Mouse (Mus musculus): ENCODE results near the gene Rasa4.
"Not testable (repeated sequence)": the region's sequence is repeated elsewhere in the genome, so short reads cannot be mapped to it uniquely, and the experiment has no call there.

Rasa4 gene

DNA sequence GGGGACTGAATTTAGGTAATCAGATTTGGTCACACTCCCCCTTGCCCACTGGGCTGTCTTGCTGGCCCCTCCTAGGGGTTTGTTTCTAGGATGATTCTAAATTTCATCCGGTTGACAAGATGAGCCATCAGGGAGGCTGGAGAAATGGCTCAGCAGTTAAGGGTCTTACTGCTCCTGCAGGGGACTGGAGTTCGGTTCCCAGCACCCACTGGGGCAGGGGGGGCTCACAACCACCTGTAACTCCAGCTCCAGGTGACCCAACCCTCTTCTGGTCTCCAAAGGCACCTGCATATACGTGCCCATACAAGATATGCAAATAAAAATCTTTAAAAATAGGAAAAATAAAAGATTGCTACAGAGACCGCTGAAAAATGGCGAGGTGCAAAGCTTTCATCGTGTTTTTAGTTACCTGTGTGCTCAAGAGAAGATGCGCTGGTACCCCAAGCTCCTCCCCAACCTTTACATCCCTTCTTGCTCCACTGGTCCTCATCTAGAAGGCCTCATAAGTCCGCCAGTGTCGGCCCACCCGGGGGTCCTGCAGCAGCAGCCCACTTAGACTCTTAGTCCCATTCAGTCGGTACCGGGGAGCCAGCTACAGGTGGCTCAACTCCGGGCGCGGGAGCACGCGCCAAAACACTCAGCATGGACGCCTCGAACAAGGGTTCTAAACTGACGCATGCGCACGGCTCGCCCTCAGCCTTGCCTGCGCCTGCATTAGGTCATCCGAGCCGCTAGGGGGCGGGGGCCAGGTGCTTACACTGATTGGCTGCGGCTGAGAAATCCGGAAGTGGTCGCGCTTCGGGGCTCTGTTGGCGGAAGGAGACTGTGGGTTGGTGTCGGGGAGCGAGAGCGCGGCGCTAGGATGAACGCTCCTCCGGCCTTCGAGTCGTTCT is 32.4 kb downstream of the Rasa4 start, which contains the start of gene Polr2j:
Gene Polr2j (plus strand): TSS at position 741 of the 893 bp plus-strand sequence.
- DNase-seq, result peak; percentile 97

DNA sequence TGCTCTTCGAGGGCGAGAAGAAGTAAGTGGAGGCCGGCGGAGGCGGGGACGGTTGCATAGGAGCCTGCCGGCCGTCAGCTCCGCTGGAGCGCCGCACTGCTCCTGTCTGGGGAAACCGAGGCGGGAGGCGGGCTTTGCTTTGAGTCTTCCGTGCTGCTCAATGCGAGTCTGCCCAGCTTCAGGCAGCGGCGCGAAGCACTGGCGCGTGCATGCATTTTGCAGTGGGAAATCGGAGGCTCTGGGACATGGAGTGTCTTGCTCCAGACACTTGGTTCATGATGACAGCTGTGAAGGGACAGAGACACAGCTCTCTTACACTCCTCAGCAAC is 33.0 kb downstream of the Rasa4 start:
- DNase-seq, result no peak

DNA sequence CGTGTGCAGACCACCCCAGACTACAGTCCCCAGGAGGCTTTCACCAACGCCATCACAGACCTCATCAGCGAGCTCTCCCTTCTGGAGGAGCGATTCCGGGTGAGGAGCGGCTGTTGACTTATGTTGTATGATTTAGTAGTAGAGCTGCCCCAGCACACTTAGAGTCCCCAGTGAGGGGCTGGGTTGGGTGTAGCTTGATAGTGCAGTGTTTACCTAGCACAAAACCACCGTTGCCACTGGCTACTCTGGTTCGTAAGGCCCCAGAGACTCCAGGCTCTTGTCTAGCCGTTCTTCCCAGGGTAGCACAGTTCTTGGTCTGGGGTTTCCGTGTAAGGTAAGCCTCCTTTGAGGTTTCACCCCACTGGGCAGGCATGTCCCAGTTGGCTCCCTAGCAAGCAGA is 38.4 kb downstream of the Rasa4 start:
- no peak for DNase-seq

DNA sequence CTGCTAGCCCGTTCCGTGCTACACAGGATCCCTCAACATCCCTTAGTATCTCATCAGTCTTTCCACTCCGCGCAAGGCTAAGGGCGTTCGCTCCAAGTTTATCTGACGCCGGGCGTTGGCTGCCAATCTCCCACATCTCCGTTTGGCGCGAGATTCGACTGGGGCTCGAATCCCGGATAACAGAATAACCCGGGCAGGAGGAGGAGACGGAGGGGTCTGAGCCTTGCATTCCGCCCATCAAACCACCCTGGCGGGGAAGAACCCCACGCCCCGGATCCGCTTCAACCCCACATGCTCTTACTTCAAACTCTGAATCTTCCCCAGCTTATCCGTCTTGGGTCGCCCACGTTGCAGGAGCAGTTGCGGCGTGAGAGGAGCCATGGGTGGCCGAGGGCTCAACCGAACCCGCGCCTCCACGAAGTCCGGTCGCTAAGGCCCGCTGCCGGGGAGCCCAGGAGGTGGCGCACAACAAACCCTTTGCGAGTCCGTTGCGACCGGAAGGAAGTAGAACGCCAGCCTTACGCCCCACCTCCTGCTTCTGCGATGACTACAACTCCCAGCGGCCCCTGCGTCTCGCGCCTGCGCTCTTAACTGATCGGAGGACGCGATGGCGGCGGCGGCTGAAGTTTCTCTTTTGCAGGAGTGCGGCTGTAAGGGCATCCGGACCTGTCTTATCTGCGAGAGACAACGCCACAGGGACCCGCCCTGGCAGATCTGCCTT is 52.0 kb downstream of the Rasa4 start, which contains the start of the genes Lrwd1 and Alkbh4:
Gene Lrwd1 (minus strand): TSS at position 504 of the 721 bp plus-strand sequence.
Gene Alkbh4 (plus strand): TSS at position 576 of the 721 bp plus-strand sequence.
- peak; percentile 98 for DNase-seq

DNA sequence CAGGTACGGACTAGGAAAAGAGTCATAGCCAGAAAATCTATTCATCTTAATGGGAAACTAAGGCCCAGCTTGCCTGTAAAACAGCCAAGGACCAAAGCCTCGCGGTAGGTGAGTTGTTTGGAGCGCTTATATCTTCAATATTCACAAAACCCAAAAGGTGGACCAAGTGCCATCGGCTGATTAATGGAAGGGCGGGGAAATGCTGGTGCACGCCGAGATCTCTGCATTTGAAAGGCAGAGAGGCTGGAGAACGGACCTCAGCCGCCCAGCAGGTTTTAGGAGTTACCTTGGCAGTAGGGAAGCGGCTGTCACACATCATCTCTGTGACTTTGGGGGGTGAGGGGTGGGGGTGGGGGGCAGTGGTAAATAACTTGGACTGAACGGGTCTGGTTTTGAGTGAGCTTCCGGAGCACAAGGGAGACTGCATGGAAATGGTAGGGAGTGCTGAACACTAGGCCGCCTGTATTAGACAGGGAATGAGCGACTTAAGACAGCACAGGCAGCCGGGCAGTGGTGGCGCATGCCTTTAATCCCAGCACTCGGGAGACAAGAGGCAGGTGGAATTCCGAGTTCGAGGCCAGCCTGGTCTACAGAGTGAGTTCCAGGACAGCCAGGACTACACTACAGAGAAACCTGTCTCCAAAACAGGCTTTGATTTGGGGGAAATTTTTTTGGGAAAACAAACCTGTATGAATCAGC is 52.7 kb downstream of the Rasa4 start:
- DNase-seq, result no peak

DNA sequence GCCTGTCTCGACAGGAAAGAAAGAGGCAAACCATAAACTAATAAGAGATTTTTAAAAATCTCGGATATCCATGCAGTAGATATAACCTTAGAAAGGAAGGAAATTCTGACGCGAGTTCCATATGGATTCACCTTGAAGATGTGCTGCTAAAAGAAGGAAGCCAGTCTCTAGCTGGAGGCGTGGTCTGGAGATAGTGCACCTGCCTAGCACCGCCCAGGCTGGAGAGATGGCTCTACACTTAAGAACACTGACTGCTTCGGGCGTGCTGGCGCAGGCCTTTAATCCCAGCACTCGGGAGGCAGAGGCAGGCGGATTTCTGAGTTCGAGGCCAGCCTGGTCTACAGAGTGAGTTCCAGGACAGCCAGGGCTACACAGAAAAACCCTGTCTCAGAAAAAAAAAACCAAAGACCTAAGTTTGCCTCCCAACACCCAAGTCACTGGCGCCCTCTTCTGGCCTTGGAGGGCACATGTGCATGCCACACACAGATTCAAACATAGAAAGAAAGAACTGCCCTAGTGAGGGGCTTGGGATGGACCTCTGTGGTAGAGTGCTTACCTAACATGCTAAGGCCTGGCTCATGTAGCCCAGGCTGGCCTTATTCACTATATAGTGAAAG is 54.0 kb downstream of the Rasa4 start:
- peak; percentile 74 for DNase-seq

DNA sequence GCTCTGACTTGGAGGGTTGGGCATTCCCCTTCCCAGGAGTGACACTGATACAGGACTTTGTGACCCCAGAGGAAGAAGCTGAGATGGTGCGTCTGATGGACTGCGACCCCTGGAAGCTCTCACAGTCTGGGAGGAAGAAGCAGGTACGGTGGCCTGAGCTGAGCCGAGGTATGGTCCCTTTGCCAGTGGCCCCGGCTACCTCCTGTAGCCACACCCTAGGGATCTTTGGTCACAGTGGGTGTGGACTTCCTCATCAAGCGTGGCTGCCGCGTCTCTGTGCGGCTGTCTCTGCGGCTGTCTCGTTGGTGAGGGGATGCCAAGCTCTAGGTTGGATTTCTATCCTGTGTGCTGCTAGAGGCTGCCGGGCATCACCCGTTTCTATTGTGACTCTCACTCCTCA is 55.7 kb downstream of the Rasa4 start:
- no peak for DNase-seq

DNA sequence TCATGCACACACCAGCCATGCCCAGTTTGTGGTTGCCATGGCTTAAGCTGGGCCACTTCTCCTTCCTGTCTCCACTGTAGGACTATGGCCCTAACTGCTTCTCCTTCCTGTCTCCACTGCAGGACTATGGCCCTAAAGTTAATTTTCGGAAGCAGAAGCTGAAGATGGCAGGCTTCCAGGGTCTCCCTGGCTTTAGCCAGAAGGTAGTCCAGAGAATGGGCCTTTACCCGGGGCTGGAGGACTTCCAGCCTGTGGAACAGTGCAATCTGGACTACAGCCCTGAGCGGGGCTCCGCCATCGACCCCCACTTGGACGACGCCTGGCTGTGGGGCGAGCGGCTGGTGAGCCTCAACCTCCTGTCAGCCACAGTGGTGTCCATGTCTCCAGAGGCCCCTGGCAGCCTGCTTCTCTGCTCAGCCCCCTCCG is 56.4 kb downstream of the Rasa4 start:
- no peak for DNase-seq

DNA sequence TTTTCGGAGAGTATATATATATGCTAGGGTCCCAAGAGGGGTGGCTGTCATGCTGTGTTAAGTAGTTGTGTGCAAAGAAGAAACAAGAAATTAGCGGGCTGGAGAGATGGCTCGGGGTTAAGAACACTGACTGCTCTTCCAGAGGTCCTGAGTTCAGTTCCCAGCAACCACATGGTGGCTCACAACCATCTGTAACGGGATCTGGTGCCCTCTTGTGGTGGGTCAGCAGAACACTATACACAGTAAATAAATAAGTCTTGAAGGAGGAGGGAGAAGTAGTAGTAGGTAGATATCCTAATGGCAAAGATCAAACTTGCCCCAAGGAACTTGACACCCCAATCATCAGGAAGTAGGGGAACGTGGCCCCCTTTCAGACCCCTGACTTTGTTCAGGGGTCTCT is 59.0 kb downstream of the Rasa4 start:
- DNase-seq, result no peak

DNA sequence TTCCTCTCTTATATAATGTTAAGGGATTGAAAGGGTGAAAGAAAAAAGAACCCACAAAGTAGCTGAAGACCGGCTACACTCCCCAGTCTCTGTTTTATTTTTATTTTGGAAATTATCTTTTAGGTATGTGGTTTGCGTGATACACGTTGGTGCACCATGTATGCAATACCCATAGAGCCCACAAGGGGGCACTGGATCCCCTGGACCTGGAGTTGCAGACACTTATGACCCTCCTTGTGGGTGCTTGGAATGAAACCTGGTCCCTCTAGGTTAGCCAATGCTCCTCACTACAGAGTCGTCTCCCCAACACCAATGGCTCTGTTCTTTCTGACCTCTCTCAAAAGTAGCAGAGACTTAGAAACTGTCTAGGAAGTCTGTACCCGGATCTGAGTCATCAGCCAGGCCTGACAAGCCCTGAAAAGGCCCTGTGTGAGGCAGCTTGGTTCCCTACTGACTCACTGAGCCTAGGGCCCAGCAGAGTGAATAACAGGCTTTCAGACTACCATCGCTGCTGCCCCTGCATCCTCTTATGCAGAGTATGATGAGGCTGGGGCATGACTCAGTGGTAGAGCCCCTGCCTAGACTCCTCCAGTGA is 59.5 kb downstream of the Rasa4 start:
- DNase-seq, result peak; percentile 44

DNA sequence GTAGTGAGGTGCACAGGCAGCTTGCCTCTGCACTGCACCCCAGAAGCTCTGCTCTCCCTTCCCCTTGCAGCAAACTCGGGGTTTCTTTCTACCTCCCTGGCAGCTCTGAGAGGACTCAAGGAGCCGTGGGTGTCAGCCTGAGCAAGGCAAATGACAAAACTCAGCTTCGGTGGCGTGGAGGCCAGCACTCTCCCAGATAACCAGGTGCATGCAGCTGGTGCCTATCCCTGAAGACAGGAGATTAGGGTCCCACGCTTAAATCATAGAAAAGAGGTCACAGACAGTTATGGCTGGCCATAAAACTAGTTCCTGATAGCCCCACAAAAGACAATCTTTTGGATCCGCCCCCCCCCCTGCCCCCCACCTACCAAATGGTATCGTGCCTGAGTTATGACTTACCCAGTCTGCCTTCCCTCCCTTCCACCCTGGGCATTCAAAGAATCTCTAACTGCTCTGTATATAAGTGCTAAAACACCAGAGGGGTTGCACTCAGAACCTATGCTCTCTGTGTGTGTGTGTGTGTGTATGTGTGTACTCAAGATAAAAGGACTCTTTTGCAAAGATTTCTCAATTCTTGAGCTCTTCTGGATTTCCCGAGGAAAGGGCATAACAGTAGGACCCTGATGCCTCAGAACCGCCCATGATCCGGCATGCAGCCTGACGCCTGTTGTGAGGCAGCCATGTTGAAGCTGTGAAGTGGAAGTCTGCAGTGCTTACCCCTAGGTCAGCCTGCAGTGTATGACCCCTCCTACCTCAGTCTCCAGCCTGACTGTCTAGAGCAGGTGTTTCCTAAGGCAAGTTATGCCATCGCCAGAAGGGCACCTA is 61.1 kb downstream of the Rasa4 start:
- DNase-seq, result no peak

DNA sequence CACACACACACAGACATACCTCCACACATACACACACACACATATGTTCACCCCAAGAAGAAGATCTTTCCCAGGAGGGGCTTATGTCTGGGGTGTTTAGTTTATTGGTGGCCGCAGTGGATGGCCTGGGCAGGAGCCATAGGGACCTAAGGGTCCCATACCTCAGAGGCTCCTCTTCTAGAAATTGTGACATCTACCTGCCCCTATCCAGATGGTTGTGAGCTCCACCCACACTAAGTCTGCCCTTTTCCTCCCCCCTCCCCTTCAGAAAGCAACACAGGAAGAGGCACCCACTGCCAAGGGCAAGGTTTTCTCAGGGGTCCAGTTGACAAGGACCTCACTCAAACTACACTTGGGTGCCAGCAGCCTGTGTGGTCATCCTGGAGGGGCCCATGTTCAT is 63.2 kb downstream of the Rasa4 start:
- peak; percentile 84 for DNase-seq

DNA sequence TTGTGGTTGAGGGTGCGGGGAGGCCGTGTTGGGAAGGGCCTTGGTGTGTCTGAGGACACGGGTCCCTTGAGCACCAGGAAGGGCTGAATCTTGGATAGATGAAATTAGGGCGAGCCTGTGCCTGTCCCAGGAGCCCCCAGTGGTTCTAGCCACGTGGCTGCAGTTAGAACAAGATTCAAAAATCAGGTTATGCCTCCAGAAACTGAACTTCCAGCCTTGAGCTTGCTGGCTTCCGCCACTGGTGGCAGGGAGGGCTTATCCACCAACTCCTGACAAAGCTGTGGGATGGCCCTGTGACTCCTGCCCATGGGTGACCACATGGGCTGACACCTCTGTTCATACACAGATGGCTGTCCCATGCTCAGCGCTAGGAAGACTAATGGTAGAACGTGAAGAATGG is 64.0 kb downstream of the Rasa4 start:
- peak; percentile 42 for DNase-seq

DNA sequence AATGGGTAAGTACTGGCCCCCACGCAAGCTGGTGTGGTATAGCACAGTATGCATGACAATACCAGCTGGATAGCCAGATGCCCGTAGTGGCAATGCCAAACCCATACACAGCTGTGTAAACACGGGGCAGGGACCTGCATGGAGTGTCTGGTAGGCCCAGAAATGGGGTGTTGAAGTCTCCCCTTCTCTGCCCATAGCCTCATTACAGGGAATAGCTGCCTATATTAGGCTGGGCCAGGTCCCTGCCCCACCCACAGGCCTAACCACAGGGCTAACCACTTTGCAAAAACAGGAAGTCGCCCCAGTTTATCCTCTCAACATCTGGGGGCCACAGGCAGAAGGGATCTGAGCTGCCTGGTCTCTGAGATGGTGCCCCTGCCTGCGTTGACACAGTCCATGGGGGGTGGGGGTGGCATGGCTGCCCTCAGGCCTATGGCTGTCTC is 65.4 kb downstream of the Rasa4 start:
- peak; percentile 59 for DNase-seq

DNA sequence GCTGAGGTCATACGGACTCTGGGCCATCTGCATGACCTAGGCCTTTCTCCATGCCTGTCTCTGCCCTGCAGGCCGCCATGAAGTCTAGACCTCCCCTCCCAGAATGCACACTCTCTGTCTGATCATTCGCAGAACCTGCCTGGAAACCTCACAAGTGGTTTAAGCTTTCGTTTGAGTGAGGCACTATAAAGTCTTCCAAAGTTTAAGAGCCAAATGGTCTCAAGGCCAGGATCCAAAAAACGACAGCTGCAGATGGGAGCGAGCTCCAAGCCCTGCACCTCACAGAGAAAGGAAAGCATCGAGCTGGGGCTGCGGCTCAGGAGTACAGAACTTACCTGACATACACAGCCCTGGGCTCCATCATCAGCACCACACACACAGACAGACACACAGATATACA is 68.6 kb downstream of the Rasa4 start:
- no peak for DNase-seq

DNA sequence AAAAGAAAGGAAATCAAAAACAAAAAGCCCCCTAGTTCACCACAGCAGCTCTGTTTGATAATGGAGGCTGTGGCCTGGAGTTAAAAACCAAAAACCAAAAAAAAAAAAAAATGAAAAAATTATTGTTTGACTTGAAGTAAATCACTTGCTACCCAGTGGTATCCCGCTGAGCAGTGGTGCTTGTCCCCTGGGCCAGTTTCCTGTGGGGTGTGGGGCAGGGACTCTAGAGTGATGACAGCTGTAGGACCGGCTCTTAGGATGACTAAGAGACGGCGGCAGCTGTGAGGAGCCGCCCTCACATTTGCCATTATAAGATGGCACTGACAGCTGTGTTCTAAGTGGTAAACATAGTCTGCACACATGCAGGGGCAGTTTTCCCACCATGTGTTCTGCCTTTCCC is 71.7 kb downstream of the Rasa4 start:
- no peak for DNase-seq

DNA sequence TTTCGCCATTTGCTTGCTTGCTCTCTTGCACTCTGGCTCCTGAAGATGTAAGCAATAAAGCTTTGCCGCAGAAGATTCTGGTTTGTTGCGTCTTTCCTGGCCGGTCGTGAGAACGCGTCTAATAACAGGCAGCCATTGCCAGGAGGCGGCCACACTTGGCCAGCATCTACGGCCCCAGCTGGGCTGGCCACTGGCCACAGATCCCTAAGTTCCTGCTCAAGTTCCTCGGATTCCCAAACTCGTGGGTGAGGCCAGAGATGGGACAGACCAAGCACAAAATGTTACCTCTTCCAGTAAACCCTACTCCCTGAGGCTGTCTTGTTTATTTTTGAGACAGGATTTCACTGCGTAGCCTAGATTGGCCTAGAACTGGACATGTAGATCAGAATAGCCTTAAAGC is 76.4 kb downstream of the Rasa4 start:
- DNase-seq, result not testable (repeated sequence)
